ENCODE assay signal across 13 mouse cellular contexts in the genomic region with DNA sequence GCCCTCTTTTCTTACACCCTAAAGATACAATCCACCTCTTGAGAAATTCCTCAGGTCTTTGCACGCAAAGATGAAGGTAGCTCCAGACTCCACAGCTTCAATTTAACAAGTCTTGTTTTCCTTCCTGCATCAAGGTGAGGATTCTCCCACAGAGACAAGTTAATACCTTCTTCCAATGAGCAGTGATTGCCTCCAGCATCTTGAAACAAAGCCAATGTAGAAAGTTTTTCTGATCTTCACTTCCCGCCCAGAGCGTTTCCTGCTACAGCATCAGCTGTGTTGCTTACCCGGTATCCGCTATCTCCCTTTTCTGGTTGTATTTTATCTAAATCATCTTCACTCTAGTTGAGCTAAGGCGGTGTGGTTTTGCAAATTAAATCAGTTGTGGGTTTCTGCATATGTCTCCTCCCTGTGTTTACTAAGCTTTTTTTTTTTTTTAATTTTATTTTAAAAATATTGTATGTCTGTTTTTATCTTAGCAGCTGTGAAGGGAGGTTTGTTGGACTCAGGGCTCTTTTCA. TPM values are rescaled to one million over a fixed set of nuclear protein-coding genes. Genes with fewer than 3 reads are reported as not detected.
DNase-seq lines count a peak whose midpoint lies in the region; ATAC-seq and TF ChIP-seq lines count a peak whose summit lies in the region.
"Had no signal": no experiment of that assay in that cellular context is flagged by ENCODE, and none has a peak within 500 bp of the region (broad histone marks: within the 10 kb centered on the region; RNA-seq: fewer than 3 reads in every experiment).

No protein-coding gene starts in this region.

- H3K36me3 ChIP-seq in liver, embryonic 16.5 days (ENCODE audit: control insufficient read depth, insufficient read depth): no peaks in the 10 kb centered on the region
- H3K36me3 ChIP-seq: embryonic facial prominence, embryonic 13.5 days; hindbrain, embryonic 12.5 days had no signal

- H3K27me3 ChIP-seq in liver, embryonic 16.5 days (ENCODE audit: control insufficient read depth, insufficient read depth, low read depth, low read length): no peaks in the 10 kb centered on the region
- H3K27me3 ChIP-seq: embryonic facial prominence, embryonic 13.5 days; hindbrain, embryonic 12.5 days; Patski had no signal

- no peaks in the 10 kb centered on the region for H3K9me3 ChIP-seq in liver, embryonic 16.5 days (replicated peaks; ENCODE audit: control insufficient read depth, low read length)
- H3K9me3 ChIP-seq: embryonic facial prominence, embryonic 13.5 days; hindbrain, embryonic 12.5 days had no signal

- no peak for TF ChIP-seq POLR2A in lung, adult 2 months (IDR thresholded peaks at IDR 0.05; ENCODE audit: borderline replicate concordance, extremely low read depth, low read depth, low read length)
- no peak for TF ChIP-seq POLR2A in bone marrow macrophage, adult 2 months (IDR thresholded peaks at IDR 0.05; ENCODE audit: borderline replicate concordance, low read depth, low read length)

- H3K9ac ChIP-seq in liver, embryonic 16.5 days (ENCODE audit: low read depth, low read length): no peak overlapping the region
- H3K9ac ChIP-seq: embryonic facial prominence, embryonic 13.5 days; hindbrain, embryonic 12.5 days had no signal

- H3K4me1 ChIP-seq in lung, adult 2 months (ENCODE audit: control insufficient read depth, insufficient read depth, low read length): peaks cover 1% of the 10 kb centered on the region; the same call in 1 of the 2 replicates
- peaks cover 18% of the 10 kb centered on the region for H3K4me1 ChIP-seq in bone marrow macrophage, adult 2 months (ENCODE audit: control insufficient read depth, insufficient read depth, low read length)
- no peaks in the 10 kb centered on the region; the same call in 1 of the 2 replicates for H3K4me1 ChIP-seq in liver, embryonic 16.5 days (ENCODE audit: control insufficient read depth, low read depth, low read length)
- H3K4me1 ChIP-seq: hindbrain, embryonic 12.5 days had no signal

- ATAC-seq in liver, embryonic 16.5 days (ENCODE audit: low read depth): no peak
- ATAC-seq: Patski had no signal

- H3K4me2 ChIP-seq in liver, embryonic 16.5 days (ENCODE audit: low read depth, low read length): peak overlapping the region; percentile 49
- H3K4me2 ChIP-seq: embryonic facial prominence, embryonic 13.5 days; hindbrain, embryonic 12.5 days had no signal

- 46% methylated on average over 6 of the region's 6 CpGs for WGBS in lung, adult 2 months
- WGBS in liver, embryonic 16.5 days (ENCODE audit: insufficient replicate concordance): 13% methylated on average over 6 of the region's 6 CpGs

- H3K4me3 ChIP-seq in lung, adult 2 months (replicated peaks; ENCODE audit: extremely low read depth, low read depth, low read length): peak overlapping the region; percentile 34
- H3K4me3 ChIP-seq in bone marrow macrophage, adult 2 months (ENCODE audit: insufficient read depth, low read length): peak overlapping the region; percentile 56
- H3K4me3 ChIP-seq in liver, embryonic 16.5 days (ENCODE audit: low read depth, low read length): peak overlapping the region; percentile 34
- H3K4me3 ChIP-seq: embryonic facial prominence, embryonic 13.5 days; hindbrain, embryonic 12.5 days had no signal

- no peak overlapping the region for H3K27ac ChIP-seq in bone marrow macrophage, adult 2 months (ENCODE audit: insufficient read depth, low read depth, low read length)
- no peak overlapping the region for H3K27ac ChIP-seq in liver, embryonic 16.5 days (ENCODE audit: low read length)
- H3K27ac ChIP-seq: embryonic facial prominence, embryonic 13.5 days; hindbrain, embryonic 12.5 days had no signal

- no peak for DNase-seq in lung, adult 2 months
- DNase-seq in lung, postnatal 14 days: no peak
- DNase-seq in thymus, postnatal 14 days: peak; percentile 77
- no peak for DNase-seq in layer of hippocampus, postnatal 14 days (ENCODE audit: low spot score in 2 of 2)
- no peak for DNase-seq in cerebellum, adult 18-20 months
- DNase-seq: gastrocnemius, postnatal 10 days; midbrain, embryonic 14.5 days; retina, postnatal 1 day had no signal

- no peak for TF ChIP-seq CTCF in lung, adult 2 months (IDR thresholded peaks at IDR 0.05; ENCODE audit: insufficient read depth, low read length)
- no peak for TF ChIP-seq CTCF in bone marrow macrophage, adult 2 months (IDR thresholded peaks at IDR 0.05; ENCODE audit: low read depth, low read length)

RNA-seq across cellular contexts. Expression of gene Prkcq, which starts 21.3 kb away (rescaled TPM):
- 2.8 and 3.8 TPM in 2 replicates for polyA plus RNA-seq in lung, adult 2 months (2012; rRNA removed)
- not detected in 2 replicates for polyA plus RNA-seq in bone marrow macrophage, adult 2 months (2012; ENCODE audit: insufficient read depth, insufficient read length, missing spikeins)
- 2.4 and 2.9 TPM in 2 replicates for polyA plus RNA-seq in liver, embryonic 16.5 days (2015; fragmentation: Nextera tagmentation; extraction: Ambion mirVana)
- total RNA-seq in layer of hippocampus, postnatal 14 days (2021): 10 to 100 TPM; 14.3 to 15.2 TPM
